Mouse (Mus musculus) hindbrain, embryonic 14.5 days (tissue): ENCODE measurements around the gene Ppil4. TPM values are rescaled to one million over a fixed set of nuclear protein-coding genes. Genes with fewer than 3 reads are reported as not detected.

Source experiments
- microRNA-seq: library from miRNA; unstranded; fragments of <30 nt; microRNA quantifications from one replicate; pipeline ENCODE4, GENCODE M21; 2016
- polyA plus RNA-seq: library from polyadenylated mRNA; unstranded; fragments of >200 nt; fragmentation: Nextera tagmentation; extraction: Ambion mirVana; gene quantifications from 2 replicates; pipeline ENCODE4 v1.2.1, GENCODE M21; 2014

Gene Ppil4
- polyA plus RNA-seq, 1 experiment from 2014 or later, result 42.5 TPM

Small RNAs within 50 kb of the gene (microRNA-seq; reads per million reads assigned to microRNA genes)
- gene Mir5104, result 0.81 reads per million

Other genes starting within 250 kb of the Ppil4 start
- 40.5 and 52.5 TPM in 2 replicates for gene Lrp11, start 203.1 kb upstream of the Ppil4 start, polyA plus RNA-seq
- gene Nup43, start 125.4 kb upstream of the Ppil4 start, polyA plus RNA-seq, result 28.7 and 32.3 TPM in 2 replicates
- 177 and 186 TPM in 2 replicates for gene Pcmt1, start 111.8 kb upstream of the Ppil4 start, polyA plus RNA-seq
- gene Lats1, start 111.7 kb upstream of the Ppil4 start, polyA plus RNA-seq, result 17.7 and 17.8 TPM in 2 replicates
- 29.1 and 30.0 TPM in 2 replicates for gene Katna1, start 66.9 kb upstream of the Ppil4 start, polyA plus RNA-seq
- gene Ginm1, start 67 bp upstream of the Ppil4 start, polyA plus RNA-seq, result 54.7 and 61.7 TPM in 2 replicates
- 0.14 and 0.25 TPM in 2 replicates for gene Zc3h12d, start 39.6 kb downstream of the Ppil4 start, polyA plus RNA-seq
- gene Tab2, start 163.3 kb downstream of the Ppil4 start, polyA plus RNA-seq, result 20.2 and 20.6 TPM in 2 replicates